Mouse (Mus musculus) T-cell, adult 2 months (primary cell): ENCODE measurements around the gene Gm266.

Source experiments
- DNase-seq: peaks from one replicate; pipeline ENCODE4 v3.0.0; 2022; ENCODE audit warnings: low spot score

The Gm266 gene

DNA sequence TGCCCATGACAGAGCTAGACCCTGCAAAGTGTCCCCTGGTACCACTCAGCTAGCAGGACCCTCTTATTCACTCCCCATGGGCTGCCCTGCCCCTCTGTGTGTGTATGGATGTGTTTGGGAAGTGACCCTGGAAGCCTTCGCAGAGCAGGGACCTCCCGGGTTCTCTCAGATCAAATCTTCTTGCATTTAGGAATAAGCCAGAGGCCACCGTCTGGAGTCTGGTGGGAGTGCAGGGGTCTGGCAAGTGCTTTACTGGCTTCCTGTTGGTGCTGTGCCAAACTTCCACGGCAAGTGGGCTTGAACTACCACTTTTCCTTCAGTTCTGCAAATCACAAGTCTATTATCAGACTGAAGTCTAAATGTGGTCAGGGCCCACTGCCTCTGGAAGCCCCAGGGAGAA lies 31.6 kb downstream of the Gm266 start:
- no peak for DNase-seq

DNA sequence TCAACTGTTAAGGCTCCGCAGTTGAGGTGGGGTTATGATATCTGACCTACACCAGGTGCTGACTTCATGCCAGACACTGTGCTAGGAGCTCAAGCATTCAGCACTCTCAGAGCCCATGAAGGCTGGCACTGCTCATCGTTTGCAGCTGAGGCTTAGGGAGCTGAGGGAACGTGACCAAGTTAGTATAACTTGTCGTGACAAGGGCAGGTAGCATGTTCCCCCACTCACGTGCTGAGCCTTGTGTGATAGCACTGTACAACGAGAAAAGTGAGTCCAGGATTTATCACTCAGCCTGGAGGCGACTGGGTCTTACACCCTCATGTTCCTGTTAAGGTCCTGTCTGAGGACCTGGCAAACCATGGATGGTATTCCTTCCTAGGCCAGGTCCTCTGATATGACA lies 34.1 kb downstream of the Gm266 start:
- DNase-seq = no peak

DNA sequence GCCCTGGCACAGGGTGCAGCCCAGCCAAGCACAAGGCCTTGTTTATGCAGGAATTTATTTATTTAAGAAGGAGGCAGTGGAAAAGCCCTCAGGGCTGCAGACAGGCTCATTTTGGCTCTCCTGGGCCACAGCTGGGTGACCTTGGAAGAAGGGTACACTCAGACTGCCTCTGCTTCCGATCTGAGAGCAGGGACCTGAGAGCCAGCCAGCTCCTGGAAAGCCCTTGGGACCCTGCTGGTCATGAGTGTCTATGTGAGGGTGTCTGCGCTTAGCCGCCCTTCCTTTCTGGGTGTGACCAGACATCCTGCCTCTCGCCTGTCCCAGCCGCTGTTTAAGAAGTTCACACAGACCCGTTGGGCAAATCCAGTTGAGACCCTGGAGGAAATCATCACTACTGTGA lies 35.3 kb downstream of the Gm266 start:
- no peak for DNase-seq

DNA sequence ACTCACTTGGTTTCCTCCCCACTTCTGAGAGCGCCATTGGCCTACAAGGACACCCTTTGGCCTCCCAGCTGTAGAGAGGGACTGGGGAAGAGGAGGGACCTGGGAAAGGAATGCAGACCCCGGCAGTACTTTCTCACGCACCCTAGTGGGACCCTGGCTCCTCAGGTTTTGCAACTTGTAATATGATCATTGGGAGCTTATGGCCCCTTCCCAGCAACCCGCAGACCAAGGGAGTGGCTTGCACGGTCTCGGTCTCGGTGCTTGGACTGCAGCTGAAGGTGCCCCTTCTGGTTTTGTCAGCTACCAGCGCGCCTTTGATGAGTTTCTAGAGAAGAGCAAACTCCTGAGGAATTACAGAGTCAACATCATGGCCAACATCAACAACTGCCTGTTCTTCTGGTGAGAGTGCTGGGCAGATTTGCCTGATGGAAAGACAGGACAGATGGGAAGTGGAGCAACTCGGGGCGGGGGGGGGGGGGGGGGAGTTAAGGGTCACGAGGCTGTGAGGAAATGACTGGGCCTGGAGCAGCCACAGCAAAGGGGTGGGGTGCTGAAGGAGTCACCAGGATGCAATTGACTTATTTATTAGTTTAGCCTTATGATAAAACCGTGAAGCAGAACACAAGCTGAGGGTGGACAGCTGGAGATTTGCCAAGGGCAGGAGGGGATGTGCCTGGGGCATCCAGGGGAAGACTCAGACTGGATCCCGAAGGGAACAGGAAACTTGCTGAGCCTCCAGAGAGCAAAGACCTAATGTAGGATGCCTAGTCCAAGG lies 36.5 kb downstream of the Gm266 start:
- no peak for DNase-seq

DNA sequence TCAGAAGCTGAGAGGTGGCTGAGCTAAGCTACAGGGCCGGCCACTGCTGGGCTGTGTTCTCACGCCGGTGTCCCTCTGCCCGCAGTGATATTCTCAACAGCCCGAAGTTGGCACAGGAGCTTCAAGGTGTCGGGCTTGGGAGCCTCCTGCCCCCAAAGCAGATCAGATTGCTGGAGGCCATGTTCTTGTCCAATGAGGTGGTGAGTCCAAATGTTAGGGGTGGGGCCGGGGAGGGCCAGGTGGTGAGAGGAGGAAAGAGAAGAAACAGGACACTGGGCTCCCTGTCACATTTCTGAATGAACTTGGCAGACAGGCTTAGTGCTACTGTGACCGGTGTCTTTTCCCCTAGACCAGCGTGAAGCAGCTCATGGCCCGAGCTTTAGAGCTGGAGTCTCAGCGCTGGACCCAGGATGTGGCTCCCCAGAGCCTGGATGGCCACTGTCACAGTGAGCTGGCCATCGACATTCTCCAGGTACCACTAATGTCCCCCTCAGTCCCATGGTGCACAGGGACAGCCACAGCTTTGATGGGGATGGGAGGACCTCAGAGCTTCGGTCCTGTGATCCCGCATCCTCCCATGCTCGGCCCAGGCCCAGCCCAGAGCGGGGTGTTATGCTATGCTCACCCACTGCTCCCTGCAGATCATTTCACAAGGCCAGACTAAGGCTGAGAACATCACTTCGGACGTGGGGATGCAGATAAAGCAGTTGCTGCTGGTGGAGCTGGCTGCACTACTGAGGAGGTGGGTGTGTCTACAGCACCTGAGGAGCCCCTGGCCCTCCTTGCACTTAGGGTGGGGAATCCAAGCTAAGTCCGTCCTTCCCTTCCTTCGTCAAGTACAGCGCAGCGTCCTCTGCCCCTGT lies 37.5 kb downstream of the Gm266 start:
- no peak for DNase-seq

DNA sequence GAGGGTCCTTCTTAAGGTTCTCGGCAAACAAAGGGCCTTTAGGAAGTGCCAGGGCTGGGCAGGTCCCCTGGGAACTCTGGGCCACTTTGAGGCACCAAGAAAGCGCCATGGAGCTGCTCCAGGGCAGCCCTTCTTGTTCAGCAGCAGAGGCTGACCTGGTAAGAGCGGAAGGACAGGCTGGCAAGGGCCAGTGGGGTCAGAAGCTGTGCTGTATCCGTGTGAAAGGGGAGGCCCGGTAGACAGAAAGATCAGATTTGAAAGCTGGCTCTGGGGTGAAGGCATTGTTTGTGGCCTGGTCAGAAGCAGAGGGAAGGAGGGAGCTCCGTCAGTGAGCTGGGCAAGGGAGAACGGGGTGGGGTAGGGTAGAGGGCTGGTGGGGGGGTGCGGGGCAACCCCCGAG lies 38.3 kb downstream of the Gm266 start:
- no peak for DNase-seq

DNA sequence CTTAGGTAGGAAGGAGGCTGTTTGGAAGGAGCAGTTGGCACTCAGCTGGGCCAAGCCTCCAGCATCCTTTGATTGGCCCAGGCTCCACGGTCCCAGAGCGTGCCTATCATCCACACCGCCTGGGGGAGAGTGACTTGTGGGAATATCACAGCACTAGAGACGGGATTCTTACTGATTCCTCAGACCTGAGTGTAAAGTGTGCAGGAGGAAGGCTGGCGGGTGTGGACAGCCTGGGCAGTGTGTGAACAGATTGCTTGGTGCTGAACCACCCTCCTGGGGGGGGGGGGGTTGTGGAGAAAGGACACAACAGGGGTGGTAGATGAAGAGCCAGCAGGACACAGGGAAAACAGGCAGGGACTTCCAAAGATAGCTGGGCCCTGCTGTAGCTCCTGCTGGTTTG lies 38.9 kb downstream of the Gm266 start:
- no peak for DNase-seq

DNA sequence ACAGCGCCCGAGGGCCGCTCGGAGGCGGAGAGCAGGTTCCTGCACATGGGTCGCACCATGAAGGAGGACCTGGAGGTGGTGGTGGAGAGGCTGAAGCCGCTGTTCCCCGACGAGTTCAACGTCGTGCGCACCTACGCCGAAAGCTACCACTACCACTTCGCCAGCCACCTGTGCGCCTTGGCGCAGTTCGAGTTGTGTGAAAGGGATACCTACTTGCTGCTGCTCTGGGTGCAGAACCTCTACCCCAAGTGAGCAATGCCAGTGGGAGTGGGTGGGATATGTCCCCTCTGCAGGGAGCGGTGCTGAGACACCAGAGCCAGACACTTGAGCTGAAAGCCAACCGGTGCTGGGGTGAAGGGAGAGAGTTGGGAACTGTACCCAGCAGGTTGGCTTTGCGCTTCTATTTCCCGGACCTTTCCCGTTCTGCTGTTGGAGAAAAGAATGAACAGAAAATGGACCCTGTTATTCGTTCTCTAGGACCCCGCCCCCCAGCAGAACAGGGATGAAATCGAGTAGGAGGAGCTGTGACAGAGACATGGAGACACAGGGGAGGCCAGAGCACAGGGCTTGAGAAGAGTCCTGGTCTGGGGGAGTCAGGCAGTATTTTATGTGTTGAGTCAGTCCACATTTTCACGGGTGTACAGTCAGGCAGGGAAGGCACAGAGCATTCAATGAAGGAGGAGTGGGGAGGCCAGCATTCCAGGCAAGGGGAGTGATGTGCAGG lies 39.6 kb downstream of the Gm266 start:
- no peak for DNase-seq

DNA sequence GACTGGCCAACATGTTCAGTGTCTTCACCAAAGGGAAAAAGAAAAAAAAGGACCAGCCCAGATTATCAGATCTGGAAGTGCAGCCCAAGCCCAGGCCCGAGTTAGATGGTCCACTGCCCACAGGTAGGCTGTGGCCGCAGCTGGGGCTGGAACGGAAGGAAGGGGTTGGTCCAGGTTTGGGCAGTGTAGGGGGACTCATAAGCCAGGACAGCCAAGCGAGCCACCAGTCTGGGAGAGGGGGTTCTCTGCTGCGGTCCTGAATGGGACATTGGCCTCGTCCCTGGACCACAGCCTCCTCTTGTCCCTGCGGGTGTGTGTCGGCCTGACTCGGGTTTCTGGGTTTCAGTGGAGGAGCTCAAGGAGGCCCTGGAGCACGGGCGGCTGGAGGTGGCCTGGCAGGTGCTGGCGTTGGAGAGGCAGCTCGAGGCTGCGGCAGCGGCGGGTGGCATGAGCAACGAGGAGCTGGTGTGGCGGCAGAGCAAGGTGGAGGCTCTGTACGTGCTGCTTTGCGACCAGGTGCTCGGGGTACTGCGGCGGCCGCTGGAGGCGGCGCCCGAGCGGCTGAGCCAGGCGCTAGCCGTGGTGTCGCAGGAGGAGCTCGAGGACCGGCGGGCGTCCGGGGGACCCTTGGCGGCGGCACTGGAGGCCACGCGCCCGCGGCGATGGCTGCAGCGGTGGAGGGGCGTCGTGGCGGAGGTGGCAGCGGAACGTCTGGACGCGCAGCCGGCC lies 40.3 kb downstream of the Gm266 start:
- DNase-seq = no peak

DNA sequence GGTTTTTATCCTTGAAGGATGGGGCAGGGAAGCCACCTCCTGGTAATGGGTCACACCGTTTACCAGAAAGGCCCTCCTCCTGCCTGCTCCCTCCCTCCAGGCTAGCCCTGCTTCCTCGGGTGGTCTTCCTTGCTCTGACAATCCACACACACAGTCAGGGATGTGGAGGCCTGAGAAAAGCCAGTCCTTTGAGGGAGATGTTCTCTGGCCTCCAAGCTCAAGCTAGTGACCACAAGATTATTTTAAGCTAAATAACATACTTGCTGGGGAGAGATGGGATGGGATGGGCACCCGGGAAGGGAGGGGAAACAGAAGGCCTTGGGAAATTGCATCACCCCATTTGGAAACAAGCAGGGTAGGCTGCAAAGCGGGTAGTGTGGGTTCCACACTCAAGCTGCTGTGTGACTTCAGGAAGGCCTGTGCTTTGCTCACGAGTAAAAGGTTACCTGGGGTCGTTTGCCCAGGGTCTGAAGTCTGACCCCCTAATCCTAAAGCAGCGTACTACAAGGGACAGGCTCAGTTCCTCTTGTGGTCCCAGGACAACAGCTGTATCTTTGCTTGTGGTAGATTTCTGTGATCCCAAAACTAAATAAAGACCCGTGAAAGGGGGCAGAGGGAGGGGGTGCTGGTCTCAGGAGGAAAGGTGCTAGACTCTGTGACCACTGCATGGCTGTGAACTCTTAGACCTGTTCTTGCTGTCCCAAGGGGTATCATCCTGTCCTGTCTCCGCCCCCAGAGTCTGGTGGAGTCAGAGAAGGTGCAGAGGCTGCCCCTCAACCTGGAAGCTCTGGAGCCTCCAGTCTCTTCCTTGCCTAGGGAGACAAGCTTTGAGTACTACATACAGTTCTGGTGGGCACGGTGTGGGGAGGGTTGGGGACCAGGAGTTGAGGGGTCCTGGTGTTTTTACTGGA lies 41.4 kb downstream of the Gm266 start:
- no peak for DNase-seq

DNA sequence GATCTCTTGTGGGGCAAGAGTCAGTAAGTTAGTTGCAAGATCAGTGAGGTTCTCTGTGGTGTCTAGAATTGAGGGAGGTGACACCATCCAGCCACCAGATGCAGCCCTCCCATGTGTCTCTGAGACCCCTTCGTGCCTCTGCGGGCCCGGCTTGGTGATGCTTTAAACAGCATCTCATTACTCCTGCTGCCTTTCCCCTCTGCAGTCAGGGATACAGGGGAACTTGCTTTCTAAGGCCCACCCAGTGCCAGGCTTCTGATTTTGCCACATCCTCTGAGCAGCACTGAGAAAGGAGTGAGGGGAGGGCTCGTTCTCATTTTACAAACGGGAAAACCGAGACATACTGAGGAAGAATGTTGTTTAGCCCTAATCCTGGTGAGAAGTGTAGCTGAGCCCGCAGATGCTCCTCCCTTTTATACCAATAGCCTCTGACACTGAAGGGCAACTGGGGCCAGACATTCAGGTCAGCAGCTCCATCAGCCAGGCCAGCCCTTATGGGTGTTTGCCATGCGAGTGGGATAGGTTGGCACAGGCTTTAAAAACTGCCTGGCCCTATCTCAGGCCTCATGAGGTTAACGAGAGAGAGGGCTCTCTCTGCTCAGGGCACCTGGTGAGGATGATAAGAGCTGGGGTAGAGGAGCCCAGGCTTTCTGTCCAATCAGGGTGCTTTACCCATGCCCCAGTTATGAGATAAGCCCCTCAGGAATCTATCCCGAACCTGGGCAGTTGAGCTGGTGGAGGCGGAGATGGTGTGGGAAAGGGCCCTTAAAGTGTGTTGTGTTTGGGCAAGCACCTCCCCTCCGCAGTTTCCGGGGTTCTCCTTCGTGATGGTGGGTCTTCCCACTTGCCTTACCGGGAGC lies 42.4 kb downstream of the Gm266 start:
- DNase-seq = no peak

DNA sequence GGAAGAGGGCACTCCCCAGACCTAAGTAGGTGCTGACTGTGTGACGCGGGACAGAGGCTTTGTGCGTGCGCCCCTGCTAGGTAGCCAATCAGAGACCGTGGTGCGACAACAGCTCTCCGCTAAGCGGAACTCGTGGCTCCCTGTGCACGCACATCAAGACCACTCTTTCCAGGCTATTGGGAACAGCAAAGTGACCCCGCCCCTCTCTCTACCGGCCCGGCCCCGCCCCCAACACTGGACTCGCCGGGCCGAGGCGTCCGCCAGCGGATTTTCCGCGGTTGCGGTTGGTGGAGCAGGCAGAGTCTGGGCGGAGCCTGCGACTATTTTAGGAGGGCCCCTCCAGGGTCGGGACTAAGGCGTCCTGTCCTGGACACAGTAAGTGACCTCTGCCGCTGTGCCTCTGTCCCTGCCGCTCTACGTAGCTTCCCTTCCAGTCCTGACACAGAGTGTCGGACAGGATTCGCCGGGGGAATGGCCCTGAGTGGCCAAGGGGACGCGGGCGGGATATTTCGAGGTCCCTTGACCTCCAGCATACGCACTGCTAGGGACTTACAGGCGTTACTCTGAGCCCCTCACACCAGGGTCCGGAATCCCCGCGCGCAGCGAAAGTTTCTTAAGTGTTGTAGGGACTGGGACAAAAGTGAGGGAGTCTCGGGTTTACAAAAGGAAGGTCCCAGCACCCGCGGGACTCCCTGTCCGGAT lies 43.2 kb downstream of the Gm266 start, which contains the start of gene Tnfaip2:
Gene Tnfaip2, plus strand, starts transcription at position 161 of the 702 bp plus-strand sequence.
- DNase-seq = no peak

DNA sequence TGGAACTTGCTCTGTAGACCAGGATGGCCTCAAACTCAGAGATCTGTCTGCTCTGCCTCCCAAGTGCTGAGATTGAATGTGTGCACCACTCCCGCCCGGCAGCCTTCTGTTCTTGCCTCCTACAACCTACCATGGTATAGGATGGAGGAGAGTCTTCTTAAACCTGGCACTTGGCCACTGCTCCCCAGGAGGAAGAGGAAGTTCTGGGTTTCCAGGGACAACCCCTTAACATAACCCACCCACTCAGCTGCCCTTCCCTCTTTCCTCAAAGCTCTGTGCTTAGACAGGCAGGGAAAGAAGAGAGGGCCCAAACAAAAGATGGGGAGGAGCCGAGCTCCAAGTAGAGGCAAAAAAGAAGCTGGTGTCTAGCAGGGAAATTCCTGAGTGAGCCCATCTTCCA lies 44.1 kb downstream of the Gm266 start:
- no peak for DNase-seq

DNA sequence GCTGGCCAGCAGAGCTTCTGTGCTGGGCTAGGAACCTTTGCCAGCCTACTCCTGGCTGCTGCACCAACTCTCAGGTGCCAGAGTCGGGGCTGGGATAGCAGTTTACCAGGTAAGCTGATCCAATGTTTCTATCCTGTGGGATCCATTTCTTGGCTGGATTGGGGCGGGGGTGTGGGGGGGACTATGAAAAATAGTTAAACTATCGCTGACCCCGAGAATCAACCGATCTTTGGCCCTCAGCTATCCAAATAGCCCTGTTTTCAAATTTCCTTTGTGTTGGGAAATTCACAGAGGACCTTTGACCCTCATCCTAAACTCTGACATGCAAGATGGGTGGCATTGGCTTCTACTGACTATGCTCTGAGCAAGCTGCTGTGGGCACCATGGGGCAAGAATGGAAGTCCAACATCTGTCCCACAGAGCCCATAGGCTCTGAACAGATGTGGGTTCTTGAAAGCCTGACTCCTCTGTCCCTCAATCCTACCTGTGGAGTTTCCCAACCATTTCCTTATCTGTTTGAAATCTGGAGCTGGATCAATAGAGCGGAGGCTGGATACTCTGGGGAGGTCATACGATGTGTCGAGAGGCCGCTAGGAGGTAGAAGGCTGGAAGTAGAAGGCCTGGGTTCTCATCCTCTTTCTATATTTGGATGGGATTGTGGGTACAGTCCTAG lies 44.8 kb downstream of the Gm266 start:
- DNase-seq = no peak

DNA sequence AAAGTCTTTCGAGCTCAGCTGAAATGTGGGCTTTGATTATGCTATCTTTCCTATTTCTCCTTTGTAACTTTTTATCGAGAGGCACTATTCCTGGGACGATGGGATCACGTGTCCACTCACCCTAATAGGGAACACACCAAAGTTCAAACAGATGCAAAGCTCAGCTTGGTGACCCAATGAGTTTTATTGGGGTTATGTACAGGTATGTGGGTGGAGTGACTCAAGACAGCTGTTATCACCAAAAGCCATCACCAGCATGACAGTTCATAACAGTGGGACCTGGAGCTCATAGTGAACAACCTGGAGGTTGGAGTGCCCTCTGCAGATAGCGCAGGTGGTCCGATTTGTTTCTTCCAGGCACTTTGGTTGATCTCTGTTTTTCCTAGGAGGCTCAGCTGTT lies 46.8 kb downstream of the Gm266 start:
- no peak for DNase-seq

DNA sequence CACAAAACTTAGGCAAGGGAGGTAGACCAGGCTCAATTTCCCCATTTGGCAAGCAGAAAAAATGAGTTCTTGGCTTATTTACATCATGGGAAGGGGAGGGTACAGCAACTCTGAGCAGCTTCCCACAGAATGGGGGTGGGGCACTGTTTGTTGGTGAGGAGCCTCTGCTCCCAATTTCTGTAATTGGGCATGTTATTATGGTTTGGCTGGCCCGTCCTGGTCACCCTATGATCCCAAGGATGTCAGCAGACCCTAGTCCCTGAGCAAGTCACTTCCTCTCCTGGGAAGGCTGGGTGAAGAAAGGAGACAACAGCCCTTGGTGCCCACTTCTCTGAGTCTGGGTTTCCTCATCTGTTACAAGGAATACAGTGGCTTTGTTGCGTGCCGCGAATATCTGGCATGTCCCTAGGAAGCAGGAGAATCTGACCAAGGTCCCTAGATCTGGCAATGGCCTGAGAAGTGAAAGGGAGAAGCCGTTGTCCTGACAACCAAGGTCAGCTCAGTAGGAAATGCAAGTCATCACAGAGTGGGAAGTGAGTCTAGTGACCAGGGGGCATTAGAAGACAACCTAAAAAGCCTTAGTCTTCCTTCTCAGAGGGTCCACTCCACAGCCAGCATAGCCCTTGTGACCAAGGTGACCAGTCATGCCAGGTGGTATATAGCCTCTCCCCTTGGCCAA lies 48.3 kb downstream of the Gm266 start:
- DNase-seq = no peak

DNA sequence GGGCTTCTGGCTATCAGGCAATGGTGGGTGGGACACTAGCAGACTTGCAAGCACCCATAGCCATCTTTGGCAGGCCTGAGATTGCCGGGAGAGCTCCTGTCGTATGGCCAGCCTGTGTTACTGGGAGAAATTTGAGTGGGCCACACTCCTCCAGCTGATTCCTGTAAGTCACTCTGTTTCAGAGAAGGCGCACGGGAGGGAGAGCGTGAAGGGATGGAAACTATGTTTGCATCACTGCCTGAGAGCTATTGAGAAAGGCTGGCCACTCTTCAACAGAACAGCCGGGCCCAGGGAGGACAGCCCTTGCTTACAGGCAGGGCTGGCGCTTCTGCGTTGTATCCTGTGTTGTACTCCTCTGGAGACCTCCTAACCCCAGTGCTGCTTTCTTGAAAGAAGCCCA lies 49.0 kb downstream of the Gm266 start:
- DNase-seq = no peak

DNA sequence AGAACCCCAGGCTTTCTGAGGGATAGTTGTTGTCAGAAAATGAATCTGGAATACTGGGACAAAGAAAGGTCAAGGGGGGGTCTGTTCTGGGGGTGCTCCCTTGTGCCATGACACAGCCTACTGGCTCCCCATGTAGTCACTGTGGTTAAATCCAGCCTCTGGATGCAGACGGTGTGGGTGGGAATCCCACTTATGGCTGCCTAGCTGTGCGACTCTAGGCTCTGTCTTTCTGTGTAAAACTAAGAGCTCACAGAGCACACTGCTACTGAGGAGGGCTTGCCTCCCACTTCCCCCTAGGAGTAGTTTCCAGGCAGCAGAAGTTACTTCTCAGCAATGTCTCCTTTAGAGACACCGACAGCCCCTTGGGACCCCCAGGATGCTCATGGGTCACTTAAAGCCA lies 49.5 kb downstream of the Gm266 start:
- no peak for DNase-seq
